Mouse (Mus musculus): Measurements from ENCODE around the gene Shank2. TPM values are rescaled to one million over a fixed set of nuclear protein-coding genes. Genes with fewer than 3 reads are reported as not detected.

Shank2 gene
- polyA plus RNA-seq, 1 experiment from 2014 or later: 2.7 TPM

GRCm38 (mm10) chr7:144417644-144418343 is 416.1 kb downstream of the Shank2 start:
- H3K9ac ChIP-seq (ENCODE audit: low read depth, low read length): no peak overlapping the region
- no peaks in the 10 kb centered on the region for H3K9me3 ChIP-seq (ENCODE audit: control insufficient read depth, low read length)
- H3K4me2 ChIP-seq (replicated peaks; ENCODE audit: low read depth, low read length): 0 out of 2 replicates have a peak overlapping the region, but pooled peaks have one; percentile 11
- peaks cover 2% of the 10 kb centered on the region; the same call in 1 of the 2 replicates for H3K4me1 ChIP-seq (replicated peaks; ENCODE audit: control insufficient read depth, insufficient read depth, low read length)
- H3K27ac ChIP-seq (ENCODE audit: low read depth, low read length): 0 out of 2 replicates have a peak overlapping the region, but pooled peaks have one; percentile 51
- DNase-seq (ENCODE audit: low spot score): peak; percentile 58
- H3K4me3 ChIP-seq (ENCODE audit: low read depth, low read length): no peak overlapping the region
- peak; percentile 76; the same call in 1 of the 2 replicates for ATAC-seq (ENCODE audit: low FRiP score)
- no peaks in the 10 kb centered on the region for H3K36me3 ChIP-seq (ENCODE audit: control insufficient read depth, insufficient read depth, low read length)
- 49% methylated on average over 16 of the region's 16 CpGs for WGBS
- no peaks in the 10 kb centered on the region for H3K27me3 ChIP-seq (ENCODE audit: control insufficient read depth, insufficient read depth, low read length)

DNA sequence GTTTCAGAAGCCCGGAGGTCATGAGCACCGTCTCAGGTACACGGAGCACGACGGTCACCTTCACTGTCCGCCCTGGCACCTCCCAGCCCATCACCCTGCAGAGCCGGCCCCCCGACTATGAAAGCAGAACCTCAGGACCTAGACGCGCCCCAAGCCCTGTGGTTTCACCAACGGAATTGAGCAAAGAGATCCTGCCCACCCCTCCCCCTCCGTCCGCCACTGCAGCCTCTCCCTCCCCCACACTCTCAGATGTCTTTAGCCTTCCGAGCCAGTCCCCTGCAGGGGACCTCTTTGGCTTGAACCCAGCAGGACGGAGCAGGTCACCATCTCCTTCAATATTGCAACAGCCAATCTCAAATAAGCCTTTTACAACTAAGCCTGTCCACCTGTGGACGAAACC is 418.8 kb downstream of the Shank2 start:
- no peak overlapping the region for H3K9ac ChIP-seq (ENCODE audit: low read depth, low read length)
- H3K36me3 ChIP-seq (ENCODE audit: control insufficient read depth, insufficient read depth, low read length): no peaks in the 10 kb centered on the region
- no peak overlapping the region for H3K27ac ChIP-seq (ENCODE audit: low read depth, low read length)
- WGBS: 22% methylated on average over 16 of the region's 16 CpGs
- no peak overlapping the region for H3K4me3 ChIP-seq (ENCODE audit: low read depth, low read length)
- H3K27me3 ChIP-seq (ENCODE audit: control insufficient read depth, insufficient read depth, low read length): no peaks in the 10 kb centered on the region
- no peak for DNase-seq (ENCODE audit: low spot score)
- H3K4me2 ChIP-seq (replicated peaks; ENCODE audit: low read depth, low read length): no peak overlapping the region
- H3K4me1 ChIP-seq (replicated peaks; ENCODE audit: control insufficient read depth, insufficient read depth, low read length): no peaks in the 10 kb centered on the region; the same call in 1 of the 2 replicates
- no peaks in the 10 kb centered on the region for H3K9me3 ChIP-seq (ENCODE audit: control insufficient read depth, low read length)
- ATAC-seq (ENCODE audit: low FRiP score): no peak

DNA sequence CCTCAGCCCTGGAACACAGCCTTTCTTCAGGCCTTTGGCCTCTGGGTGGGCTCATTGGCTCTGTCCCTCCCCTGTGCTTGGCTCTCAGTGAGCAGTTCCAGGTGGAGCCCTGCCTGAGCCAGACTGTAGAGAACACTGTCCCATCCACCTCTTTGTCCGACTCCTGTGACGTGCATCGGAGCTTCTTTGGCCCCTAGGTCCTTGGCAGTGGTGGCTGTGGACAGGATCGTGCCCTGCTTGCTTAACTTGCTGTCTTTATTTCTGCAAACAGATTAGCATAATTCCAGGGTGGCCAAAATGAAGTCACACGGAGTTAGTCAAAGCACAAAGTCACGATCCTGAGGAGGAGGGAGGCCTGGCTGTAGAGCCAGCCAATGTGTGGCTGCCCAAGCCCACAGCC is 419.8 kb downstream of the Shank2 start:
- 73% methylated on average over 6 of the region's 6 CpGs for WGBS

GRCm38 (mm10) chr7:144425953-144426352 is 424.2 kb downstream of the Shank2 start:
- H3K27ac ChIP-seq (ENCODE audit: low read depth, low read length): no peak overlapping the region
- no peaks in the 10 kb centered on the region for H3K9me3 ChIP-seq (ENCODE audit: control insufficient read depth, low read length)
- H3K4me2 ChIP-seq (replicated peaks; ENCODE audit: low read depth, low read length): no peak overlapping the region
- no peaks in the 10 kb centered on the region for H3K4me1 ChIP-seq (replicated peaks; ENCODE audit: control insufficient read depth, insufficient read depth, low read length)
- H3K4me3 ChIP-seq (ENCODE audit: low read depth, low read length): no peak overlapping the region
- no peaks in the 10 kb centered on the region for H3K27me3 ChIP-seq (ENCODE audit: control insufficient read depth, insufficient read depth, low read length)
- H3K36me3 ChIP-seq (ENCODE audit: control insufficient read depth, insufficient read depth, low read length): no peaks in the 10 kb centered on the region
- no peak overlapping the region for H3K9ac ChIP-seq (ENCODE audit: low read depth, low read length)
- WGBS: 13% methylated on average over 8 of the region's 8 CpGs
- ATAC-seq (ENCODE audit: low FRiP score) (no peak), DNase-seq (ENCODE audit: low spot score) (peak; percentile 83)

More for the DNA sequence above, 419.8 kb downstream of the Shank2 start:
- no peak overlapping the region for H3K27ac ChIP-seq (ENCODE audit: low read depth, low read length)
- H3K9me3 ChIP-seq (ENCODE audit: control insufficient read depth, low read length): no peaks in the 10 kb centered on the region
- no peaks in the 10 kb centered on the region for H3K27me3 ChIP-seq (ENCODE audit: control insufficient read depth, insufficient read depth, low read length)
- no peak overlapping the region for H3K4me2 ChIP-seq (replicated peaks; ENCODE audit: low read depth, low read length)
- no peak overlapping the region for H3K9ac ChIP-seq (ENCODE audit: low read depth, low read length)
- H3K4me1 ChIP-seq (replicated peaks; ENCODE audit: control insufficient read depth, insufficient read depth, low read length): no peaks in the 10 kb centered on the region; the same call in 1 of the 2 replicates
- no peaks in the 10 kb centered on the region for H3K36me3 ChIP-seq (ENCODE audit: control insufficient read depth, insufficient read depth, low read length)
- no peak overlapping the region for H3K4me3 ChIP-seq (ENCODE audit: low read depth, low read length)
- no peak for ATAC-seq (ENCODE audit: low FRiP score)
- DNase-seq (ENCODE audit: low spot score): no peak

GRCm38 (mm10) chr7:144426594-144426993 is 424.9 kb downstream of the Shank2 start:
- no peaks in the 10 kb centered on the region for H3K4me1 ChIP-seq (replicated peaks; ENCODE audit: control insufficient read depth, insufficient read depth, low read length)
- H3K9ac ChIP-seq (ENCODE audit: low read depth, low read length): no peak overlapping the region
- no peaks in the 10 kb centered on the region for H3K9me3 ChIP-seq (ENCODE audit: control insufficient read depth, low read length)
- H3K27me3 ChIP-seq (ENCODE audit: control insufficient read depth, insufficient read depth, low read length): no peaks in the 10 kb centered on the region
- ATAC-seq (ENCODE audit: low FRiP score) (no peak), DNase-seq (ENCODE audit: low spot score) (no peak)
- no peak overlapping the region for H3K4me3 ChIP-seq (ENCODE audit: low read depth, low read length)
- WGBS: 87% methylated on average over 3 of the region's 3 CpGs
- H3K4me2 ChIP-seq (replicated peaks; ENCODE audit: low read depth, low read length): no peak overlapping the region
- no peaks in the 10 kb centered on the region for H3K36me3 ChIP-seq (ENCODE audit: control insufficient read depth, insufficient read depth, low read length)
- H3K27ac ChIP-seq (ENCODE audit: low read depth, low read length): no peak overlapping the region

- no peak overlapping the region for H3K9ac ChIP-seq (ENCODE audit: low read depth, low read length)
- no peaks in the 10 kb centered on the region for H3K9me3 ChIP-seq (ENCODE audit: control insufficient read depth, low read length)
- H3K4me3 ChIP-seq (ENCODE audit: low read depth, low read length): no peak overlapping the region
- H3K4me2 ChIP-seq (replicated peaks; ENCODE audit: low read depth, low read length): no peak overlapping the region
- no peaks in the 10 kb centered on the region for H3K36me3 ChIP-seq (ENCODE audit: control insufficient read depth, insufficient read depth, low read length)
- no peaks in the 10 kb centered on the region for H3K4me1 ChIP-seq (replicated peaks; ENCODE audit: control insufficient read depth, insufficient read depth, low read length)
- 85% methylated on average over 3 of the region's 3 CpGs for WGBS
- DNase-seq (ENCODE audit: low spot score) (no peak), ATAC-seq (ENCODE audit: low FRiP score) (no peak)
- H3K27me3 ChIP-seq (ENCODE audit: control insufficient read depth, insufficient read depth, low read length): no peaks in the 10 kb centered on the region
- H3K27ac ChIP-seq (ENCODE audit: low read depth, low read length): no peak overlapping the region
Measured at GRCm38 (mm10) chr7:144427460-144427859, 425.7 kb downstream of the Shank2 start.

DNA sequence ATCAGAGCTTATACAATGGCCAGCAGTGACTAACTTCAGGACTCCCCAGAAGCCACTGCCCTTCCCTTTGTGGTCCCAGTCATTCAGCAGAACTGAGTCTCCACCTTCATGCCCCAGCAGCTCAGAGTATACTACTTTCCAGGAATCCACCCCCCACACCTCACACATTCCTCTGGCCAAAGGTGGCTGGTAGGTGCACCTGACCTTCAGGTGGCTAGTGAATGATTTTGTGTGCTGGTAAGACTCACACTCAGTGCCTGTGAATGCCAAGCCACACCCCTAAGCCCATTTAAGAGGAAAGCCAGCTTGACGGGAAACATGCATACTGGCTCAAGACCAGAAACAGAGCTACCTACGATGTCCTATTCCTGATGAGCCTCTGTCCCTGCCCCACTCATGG is 431.2 kb downstream of the Shank2 start:
- Histone ChIP-seq H3K4me3 (ENCODE audit: low read depth, low read length) (no peak overlapping the region), H3K9me3 (ENCODE audit: control insufficient read depth, low read length) (no peaks in the 10 kb centered on the region), H3K27me3 (ENCODE audit: control insufficient read depth, insufficient read depth, low read length) (no peaks in the 10 kb centered on the region), H3K36me3 (ENCODE audit: control insufficient read depth, insufficient read depth, low read length) (peaks cover 2% of the 10 kb centered on the region; the same call in 1 of the 2 replicates), H3K4me2 (replicated peaks; ENCODE audit: low read depth, low read length) (no peak overlapping the region), H3K27ac (ENCODE audit: low read depth, low read length) (no peak overlapping the region), H3K9ac (ENCODE audit: low read depth, low read length) (no peak overlapping the region), H3K4me1 (replicated peaks; ENCODE audit: control insufficient read depth, insufficient read depth, low read length) (no peaks in the 10 kb centered on the region)
- DNase-seq (ENCODE audit: low spot score) (no peak), ATAC-seq (ENCODE audit: low FRiP score) (no peak)
- 81% methylated on average over 2 of the region's 2 CpGs for WGBS

- H3K27ac ChIP-seq (ENCODE audit: low read depth, low read length): no peak overlapping the region
- H3K4me1 ChIP-seq (replicated peaks; ENCODE audit: control insufficient read depth, insufficient read depth, low read length): no peaks in the 10 kb centered on the region
- H3K4me2 ChIP-seq (replicated peaks; ENCODE audit: low read depth, low read length): no peak overlapping the region
- WGBS: 98% methylated on average over 7 of the region's 7 CpGs
- DNase-seq (ENCODE audit: low spot score) (no peak), ATAC-seq (ENCODE audit: low FRiP score) (no peak)
- no peaks in the 10 kb centered on the region for H3K9me3 ChIP-seq (ENCODE audit: control insufficient read depth, low read length)
- no peak overlapping the region for H3K4me3 ChIP-seq (ENCODE audit: low read depth, low read length)
- H3K9ac ChIP-seq (ENCODE audit: low read depth, low read length): no peak overlapping the region
- no peaks in the 10 kb centered on the region for H3K27me3 ChIP-seq (ENCODE audit: control insufficient read depth, insufficient read depth, low read length)
- peaks cover 6% of the 10 kb centered on the region; the same call in 1 of the 2 replicates for H3K36me3 ChIP-seq (ENCODE audit: control insufficient read depth, insufficient read depth, low read length)
Measured at GRCm38 (mm10) chr7:144438811-144439210, 437.1 kb downstream of the Shank2 start.

GRCm38 (mm10) chr7:144441466-144441865 is 439.7 kb downstream of the Shank2 start:
- H3K4me2 ChIP-seq (replicated peaks; ENCODE audit: low read depth, low read length): no peak overlapping the region
- WGBS: 96% methylated on average over 11 of the region's 11 CpGs

More at GRCm38 (mm10) chr7:144441466-144441865, 439.7 kb downstream of the Shank2 start:
- H3K27me3 ChIP-seq (ENCODE audit: control insufficient read depth, insufficient read depth, low read length): no peaks in the 10 kb centered on the region
- H3K4me3 ChIP-seq (ENCODE audit: low read depth, low read length): no peak overlapping the region
- H3K27ac ChIP-seq (ENCODE audit: low read depth, low read length): no peak overlapping the region
- H3K4me1 ChIP-seq (replicated peaks; ENCODE audit: control insufficient read depth, insufficient read depth, low read length): no peaks in the 10 kb centered on the region
- no peak for ATAC-seq (ENCODE audit: low FRiP score)
- no peak for DNase-seq (ENCODE audit: low spot score)
- H3K9me3 ChIP-seq (ENCODE audit: control insufficient read depth, low read length): no peaks in the 10 kb centered on the region
- H3K9ac ChIP-seq (ENCODE audit: low read depth, low read length): no peak overlapping the region
- peaks cover 13% of the 10 kb centered on the region for H3K36me3 ChIP-seq (ENCODE audit: control insufficient read depth, insufficient read depth, low read length)

Data from hindbrain, embryonic 11.5 days (tissue).